Mouse (Mus musculus) hindlimb bud, embryonic 11.5 days (tissue): Measurements from ENCODE around the gene Atg7.
A peak's percentile ranks its signal among the peaks of the same experiment; 100 is the strongest.

Source experiments
- DNase-seq: peaks from one replicate; pipeline ENCODE4 v3.0.0-alpha.2; 2012; ENCODE audit warnings: low read depth, low spot score; ENCODE audit errors: extremely low spot score

The Atg7 gene

GRCm38 (mm10) chr6:114684407-114684806, 41.5 kb downstream of the Atg7 start:
- DNase-seq, result no peak

- DNase-seq, result no peak
Measured at GRCm38 (mm10) chr6:114685412-114685811, 42.5 kb downstream of the Atg7 start.

GRCm38 (mm10) chr6:114687035-114687434, 44.1 kb downstream of the Atg7 start:
- no peak for DNase-seq

- no peak for DNase-seq
Measured at GRCm38 (mm10) chr6:114690661-114691060, 47.8 kb downstream of the Atg7 start.

GRCm38 (mm10) chr6:114691530-114691929, 48.6 kb downstream of the Atg7 start:
- no peak for DNase-seq

- no peak for DNase-seq
Measured at GRCm38 (mm10) chr6:114692691-114693090, 49.8 kb downstream of the Atg7 start.

- DNase-seq, result peak; percentile 70
Measured at GRCm38 (mm10) chr6:114697646-114698490, 55.0 kb downstream of the Atg7 start.

GRCm38 (mm10) chr6:114698578-114698977, 55.7 kb downstream of the Atg7 start:
- no peak for DNase-seq

GRCm38 (mm10) chr6:114700704-114701103, 57.8 kb downstream of the Atg7 start:
- no peak for DNase-seq

- no peak for DNase-seq
Measured at GRCm38 (mm10) chr6:114707032-114707431, 64.1 kb downstream of the Atg7 start.

GRCm38 (mm10) chr6:114712242-114713050, 69.5 kb downstream of the Atg7 start:
- DNase-seq, result no peak

GRCm38 (mm10) chr6:114713538-114713937, 70.6 kb downstream of the Atg7 start:
- DNase-seq, result no peak

GRCm38 (mm10) chr6:114714654-114715053, 71.8 kb downstream of the Atg7 start:
- DNase-seq, result no peak

GRCm38 (mm10) chr6:114715289-114716030, 72.6 kb downstream of the Atg7 start:
- no peak for DNase-seq

GRCm38 (mm10) chr6:114719100-114719499, 76.2 kb downstream of the Atg7 start:
- DNase-seq, result no peak

GRCm38 (mm10) chr6:114719665-114720064, 76.8 kb downstream of the Atg7 start:
- DNase-seq, result no peak

GRCm38 (mm10) chr6:114722046-114722445, 79.1 kb downstream of the Atg7 start:
- no peak for DNase-seq

GRCm38 (mm10) chr6:114723925-114724324, 81.0 kb downstream of the Atg7 start:
- no peak for DNase-seq

GRCm38 (mm10) chr6:114724351-114724750, 81.5 kb downstream of the Atg7 start:
- no peak for DNase-seq

- DNase-seq, result no peak
Measured at GRCm38 (mm10) chr6:114725147-114725575, 82.3 kb downstream of the Atg7 start.

- DNase-seq, result no peak
Measured at GRCm38 (mm10) chr6:114726681-114727080, 83.8 kb downstream of the Atg7 start.
